ENCODE assay signal across 15 mouse cellular contexts in genomic region chr2:38597896-38598295, GRCm38 (mm10). TPM values are rescaled to one million over a fixed set of nuclear protein-coding genes. Genes with fewer than 3 reads are reported as not detected.
A peak's percentile ranks its signal among the peaks of the same experiment; 100 is the strongest.
DNase-seq lines count a peak whose midpoint lies in the region; ATAC-seq and TF ChIP-seq lines count a peak whose summit lies in the region.
"Had no signal": no experiment of that assay in that cellular context is flagged by ENCODE, and none has a peak within 500 bp of the region (broad histone marks: within the 10 kb centered on the region; RNA-seq: fewer than 3 reads in every experiment).

No protein-coding gene starts in this region.

- H3K9me3 ChIP-seq in kidney, embryonic 16.5 days (ENCODE audit: low read length) = no peaks in the 10 kb centered on the region
- no peaks in the 10 kb centered on the region for H3K9me3 ChIP-seq in stomach, postnatal 0 days (ENCODE audit: control insufficient read depth, low read length)
- H3K9me3 ChIP-seq: heart, embryonic 10.5 days; hindbrain, embryonic 15.5 days; midbrain, embryonic 12.5 days; neural tube, embryonic 13.5 days; stomach, embryonic 15.5 days had no signal

- no peak overlapping the region for H3K27ac ChIP-seq in kidney, embryonic 16.5 days (ENCODE audit: low read length)
- H3K27ac ChIP-seq in stomach, postnatal 0 days (replicated peaks) = no peak overlapping the region
- H3K27ac ChIP-seq: heart, embryonic 10.5 days; hindbrain, embryonic 15.5 days; midbrain, embryonic 12.5 days; neural tube, embryonic 13.5 days; stomach, embryonic 15.5 days had no signal

- WGBS in kidney, embryonic 16.5 days = 96% methylated on average over 1 of the region's 1 CpGs
- WGBS in stomach, postnatal 0 days = 88% methylated on average over 1 of the region's 1 CpGs

- no peak overlapping the region for H3K4me2 ChIP-seq in kidney, embryonic 16.5 days (replicated peaks; ENCODE audit: low read depth, low read length)
- H3K4me2 ChIP-seq in stomach, postnatal 0 days (replicated peaks; ENCODE audit: low read depth) = no peak overlapping the region
- H3K4me2 ChIP-seq: hindbrain, embryonic 15.5 days; midbrain, embryonic 12.5 days; neural tube, embryonic 13.5 days; stomach, embryonic 15.5 days had no signal

- H3K9ac ChIP-seq in kidney, embryonic 16.5 days (replicated peaks; ENCODE audit: low read length) = no peak overlapping the region
- H3K9ac ChIP-seq in stomach, postnatal 0 days (ENCODE audit: low read length) = no peak overlapping the region
- H3K9ac ChIP-seq: hindbrain, embryonic 15.5 days; midbrain, embryonic 12.5 days; neural tube, embryonic 13.5 days; stomach, embryonic 15.5 days had no signal

- H3K4me1 ChIP-seq in kidney, embryonic 16.5 days (ENCODE audit: insufficient read depth, low read length) = no peaks in the 10 kb centered on the region
- H3K4me1 ChIP-seq in stomach, postnatal 0 days (replicated peaks; ENCODE audit: control insufficient read depth, insufficient read depth) = no peaks in the 10 kb centered on the region
- H3K4me1 ChIP-seq: stomach, embryonic 15.5 days had no signal

- no peaks in the 10 kb centered on the region for H3K27me3 ChIP-seq in kidney, embryonic 16.5 days (ENCODE audit: insufficient read depth, low read length)
- no peaks in the 10 kb centered on the region for H3K27me3 ChIP-seq in stomach, postnatal 0 days (ENCODE audit: control insufficient read depth, insufficient read depth, low read length)
- H3K27me3 ChIP-seq: hindbrain, embryonic 15.5 days; midbrain, embryonic 12.5 days; neural tube, embryonic 13.5 days; stomach, embryonic 15.5 days had no signal

- no peak for TF ChIP-seq POLR2A in brain, embryonic 14.5 days (IDR thresholded peaks at IDR 0.05; ENCODE audit: borderline replicate concordance, extremely low read depth, insufficient read depth, insufficient read length, poor library complexity, severe bottlenecking)

- H3K4me3 ChIP-seq in kidney, embryonic 16.5 days (ENCODE audit: low read length) = no peak overlapping the region
- H3K4me3 ChIP-seq in stomach, postnatal 0 days (ENCODE audit: low read depth, low read length) = no peak overlapping the region
- H3K4me3 ChIP-seq: heart, embryonic 10.5 days; hindbrain, embryonic 15.5 days; midbrain, embryonic 12.5 days; neural tube, embryonic 13.5 days; stomach, embryonic 15.5 days had no signal

- DNase-seq in kidney, adult 9 months = peak; percentile 20
- peak; percentile 46 for DNase-seq in thymus, postnatal 4 days
- DNase-seq in thymus, postnatal 25 days = no peak
- DNase-seq in brain, embryonic 14.5 days (ENCODE audit: low read depth) = no peak
- DNase-seq in stomach, postnatal 0 days (ENCODE audit: low spot score) = no peak
- DNase-seq in cerebellum, postnatal 4 days (ENCODE audit: low spot score in 2 of 2) = no peak
- DNase-seq in heart, adult 9 months (ENCODE audit: low spot score in 2 of 2) = no peak
- DNase-seq: cerebellum, postnatal 10 days; layer of hippocampus, adult 9-11 months had no signal

- TF ChIP-seq EP300 in stomach, postnatal 0 days (optimal IDR thresholded peaks at IDR 0.05) = no peak

- TF ChIP-seq CTCF in brain, embryonic 14.5 days (IDR thresholded peaks at IDR 0.05; ENCODE audit: borderline replicate concordance, extremely low read depth, insufficient read depth, insufficient read length) = peak; percentile 20; the same call in 1 of the 2 replicates
- TF ChIP-seq CTCF in stomach, postnatal 0 days (IDR thresholded peaks at IDR 0.05; ENCODE audit: low read depth) = peak; percentile 61

- H3K36me3 ChIP-seq in kidney, embryonic 16.5 days (ENCODE audit: insufficient read depth, low read length) = peaks cover 3% of the 10 kb centered on the region; the same call in 1 of the 2 replicates
- no peaks in the 10 kb centered on the region for H3K36me3 ChIP-seq in stomach, postnatal 0 days (ENCODE audit: control insufficient read depth, insufficient read depth, low read length)
- H3K36me3 ChIP-seq: heart, embryonic 10.5 days; hindbrain, embryonic 15.5 days; neural tube, embryonic 13.5 days; stomach, embryonic 15.5 days had no signal

- ATAC-seq in kidney, embryonic 16.5 days (ENCODE audit: low FRiP score, low TSS enrichment) = no peak
- ATAC-seq in stomach, postnatal 0 days (ENCODE audit: low FRiP score, low TSS enrichment) = no peak

RNA-seq across cellular contexts. Expression of gene Psmb7, which starts 46.0 kb away (rescaled TPM):
- polyA plus RNA-seq in kidney, embryonic 16.5 days (2015; fragmentation: Nextera tagmentation; extraction: Ambion mirVana) = 249 and 269 TPM in 2 replicates
- polyA plus RNA-seq in brain, embryonic 14.5 days (2012; rRNA removed) = 265 and 300 TPM in 2 replicates
- polyA plus RNA-seq in stomach, postnatal 0 days (2015; fragmentation: Nextera tagmentation; extraction: Ambion mirVana) = 162 and 166 TPM in 2 replicates

Comparison
In these comparisons a context has a peak if more than half of its experiments do, and no peak if none do; other contexts are left out.
1. DNase-seq: peak in kidney, adult 9 months (single experiment) and thymus, postnatal 4 days (single experiment); none in thymus, postnatal 25 days (single experiment), brain, embryonic 14.5 days (single experiment), stomach, postnatal 0 days (single experiment), cerebellum, postnatal 4 days (0 of 2) and heart, adult 9 months (0 of 2).